Mouse (Mus musculus) liver, embryonic 14.5 days (tissue): Measurements from ENCODE around the gene Hrg.

Experiments
- CTCF ChIP-seq: IDR thresholded peaks from 2 replicates; pipeline ENCODE4 v1.5.1; 2016; ENCODE audit warnings: antibody characterized with exemption, low read depth, control low read depth
- EP300 ChIP-seq: IDR thresholded peaks from 2 replicates; pipeline ENCODE4 v1.6.1; 2016; ENCODE audit warnings: antibody characterized with exemption, low read depth

- TF ChIP-seq CTCF, result no peak
- TF ChIP-seq EP300, result no peak
Observed at GRCm38 (mm10) chr16:22931431-22932200, 19.3 kb upstream of the Hrg start.
